Mouse (Mus musculus) olfactory bulb, adult 2 months (tissue): ENCODE measurements around the gene Tmem159. TPM values are rescaled to one million over a fixed set of nuclear protein-coding genes. Genes with fewer than 3 reads are reported as not detected.

Source experiments
- H3K27ac ChIP-seq: fragments of 200-500 bp; 2 replicates; pipeline ENCODE4 v1.5.1; 2012; ENCODE audit warnings: low read depth, low read length; ENCODE audit not compliant: insufficient read depth
- H3K4me1 ChIP-seq: fragments of 200-500 bp; 2 replicates; pipeline ENCODE4 v1.6.1; 2012; ENCODE audit warnings: low read length; ENCODE audit not compliant: control insufficient read depth, insufficient read depth
- H3K4me3 ChIP-seq: fragments of 200-500 bp; 2 replicates; pipeline ENCODE4 v1.5.1; 2012; ENCODE audit warnings: mild to moderate bottlenecking, low read depth, low read length, moderate library complexity; ENCODE audit not compliant: insufficient read depth
- CTCF ChIP-seq: fragments of 200-500 bp; IDR thresholded peaks from 2 replicates; pipeline ENCODE4 v1.5.1; 2012; ENCODE audit warnings: low read depth, mild to moderate bottlenecking, low read length, moderate library complexity; ENCODE audit not compliant: insufficient read depth
- POLR2A ChIP-seq: fragments of 200-500 bp; IDR thresholded peaks from 2 replicates; pipeline ENCODE4 v1.6.1; 2012; ENCODE audit warnings: mild to moderate bottlenecking, low read depth, low read length, moderate library complexity; ENCODE audit not compliant: insufficient read depth
- WGBS: fragments of 180-500 bp; shearing (Covaris S2); methylation state at CpG from one replicate; pipeline ENCODE4 v1.1.7; 2018; 5-methylcytosine and 5-hydroxymethylcytosine counted together
- polyA plus RNA-seq: library from polyadenylated mRNA; stranded (reverse); fragments of >200 nt; gene quantifications from 2 replicates; pipeline ENCODE4 v1.2.4, GENCODE M21; 2012; ENCODE audit warnings: low replicate concordance; ENCODE audit not compliant: missing spikeins, insufficient read depth, insufficient read length

Gene Tmem159
- polyA plus RNA-seq, 1 experiment, result not detected

- H3K4me3 ChIP-seq, result no peak within 1 kb of the TSS
- no peak for TF ChIP-seq POLR2A
- TF ChIP-seq CTCF, result no peak
- H3K4me1 ChIP-seq, result no peaks in the 10 kb centered on the region; the same call in 1 of the 2 replicates
- 92% methylated on average over 6 of the region's 6 CpGs for WGBS
- no peak within 1 kb of the TSS for H3K27ac ChIP-seq
These were observed 7.0 kb upstream of the Tmem159 start, which contains the start of gene Dnah3 for GRCm38 (mm10) chr7:120095180-120095579. Gene Dnah3 (minus strand): TSS chr7:120095280.

- WGBS, result 8% methylated on average over 7 of the region's 7 CpGs
- H3K4me1 ChIP-seq, result peaks cover 9% of the 10 kb centered on the region
- TF ChIP-seq CTCF (0 out of 2 replicates have a peak, but pooled peaks have one; percentile 10), POLR2A (no peak)
- H3K4me3 ChIP-seq, result no peak overlapping the region
- H3K27ac ChIP-seq, result no peak overlapping the region
These were observed 4.3 kb upstream of the Tmem159 start for GRCm38 (mm10) chr7:120097845-120098244.

GRCm38 (mm10) chr7:120098403-120098802 lies 3.8 kb upstream of the Tmem159 start:
- TF ChIP-seq POLR2A, result no peak
- TF ChIP-seq CTCF, result peak; percentile 47; the same call in 1 of the 2 replicates
- Histone ChIP-seq H3K4me1 (peaks cover 14% of the 10 kb centered on the region), H3K4me3 (no peak overlapping the region), H3K27ac (no peak overlapping the region)
- 26% methylated on average over 9 of the region's 9 CpGs for WGBS

GRCm38 (mm10) chr7:120103019-120103567 lies 940 bp downstream of the Tmem159 start:
- Histone ChIP-seq H3K4me3 (peak overlapping the region; percentile 54), H3K27ac (no peak overlapping the region), H3K4me1 (peaks cover 14% of the 10 kb centered on the region)
- WGBS, result 12% methylated on average over 25 of the region's 25 CpGs
- TF ChIP-seq POLR2A (no peak), CTCF (no peak)

DNA sequence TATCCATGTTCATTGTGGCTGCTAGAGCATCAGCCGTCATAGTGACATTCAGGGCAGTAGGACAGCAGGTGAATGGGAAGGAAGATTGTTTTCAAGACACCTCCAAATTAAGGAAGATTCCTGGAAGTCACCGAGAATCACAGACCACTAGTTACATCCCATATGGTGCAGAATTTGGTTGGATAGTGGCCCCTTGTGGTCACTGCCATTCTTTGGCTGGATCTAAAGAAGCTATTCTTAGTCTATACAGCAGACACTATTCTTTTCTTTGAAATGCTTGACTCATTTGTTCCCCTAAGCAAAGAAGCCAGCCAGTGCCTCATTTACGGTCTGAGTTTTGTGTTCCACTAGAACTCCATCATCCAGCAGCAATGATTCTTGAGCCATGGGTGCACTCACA lies 2.8 kb downstream of the Tmem159 start:
- 55% methylated on average over 3 of the region's 3 CpGs for WGBS

GRCm38 (mm10) chr7:120106356-120106755 lies 4.2 kb downstream of the Tmem159 start:
- TF ChIP-seq CTCF, result no peak
- no peak for TF ChIP-seq POLR2A
- 29% methylated on average over 2 of the region's 2 CpGs for WGBS
- no peak overlapping the region for H3K27ac ChIP-seq
- H3K4me3 ChIP-seq, result no peak overlapping the region
- peaks cover 14% of the 10 kb centered on the region for H3K4me1 ChIP-seq

More for the DNA sequence above, 2.8 kb downstream of the Tmem159 start:
- no peak overlapping the region for H3K27ac ChIP-seq
- no peak overlapping the region for H3K4me3 ChIP-seq
- TF ChIP-seq POLR2A, result no peak
- TF ChIP-seq CTCF, result no peak
- peaks cover 14% of the 10 kb centered on the region for H3K4me1 ChIP-seq

GRCm38 (mm10) chr7:120109676-120110075 lies 7.5 kb downstream of the Tmem159 start:
- WGBS, result 92% methylated on average over 5 of the region's 5 CpGs
- TF ChIP-seq POLR2A, result no peak
- TF ChIP-seq CTCF, result no peak

GRCm38 (mm10) chr7:120116976-120117375 lies 14.8 kb downstream of the Tmem159 start:
- 90% methylated on average over 5 of the region's 5 CpGs for WGBS
- TF ChIP-seq POLR2A, result no peak
- TF ChIP-seq CTCF, result no peak
- no peaks in the 10 kb centered on the region for H3K4me1 ChIP-seq
- no peak overlapping the region for H3K4me3 ChIP-seq
- no peak overlapping the region for H3K27ac ChIP-seq

More at GRCm38 (mm10) chr7:120109676-120110075, 7.5 kb downstream of the Tmem159 start:
- Histone ChIP-seq H3K4me1 (no peaks in the 10 kb centered on the region), H3K27ac (no peak overlapping the region), H3K4me3 (no peak overlapping the region)

DNA sequence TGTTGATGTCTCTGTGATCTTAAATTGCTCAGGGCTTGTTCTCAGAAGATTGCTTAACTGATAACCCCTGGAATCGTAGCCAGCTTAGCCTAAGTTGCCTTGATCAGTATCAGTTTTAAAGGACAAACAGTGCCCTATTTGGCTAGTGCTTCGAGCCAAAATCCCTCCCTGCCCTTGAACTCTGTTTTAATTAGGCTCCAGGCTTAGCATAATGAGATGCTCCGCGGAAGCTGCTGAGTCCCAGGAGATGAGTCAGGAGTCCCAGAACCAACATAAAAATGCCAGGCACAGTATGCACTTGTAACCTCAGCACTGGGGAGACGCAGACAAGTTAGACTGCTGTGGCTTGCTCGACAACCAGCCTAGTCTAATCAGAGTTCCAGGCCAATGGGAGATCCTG lies 15.4 kb downstream of the Tmem159 start:
- no peaks in the 10 kb centered on the region for H3K4me1 ChIP-seq
- TF ChIP-seq CTCF (no peak), POLR2A (no peak)
- whole genome bisulfite sequencing, result 24% methylated on average over 6 of the region's 6 CpGs
- no peak overlapping the region for H3K27ac ChIP-seq
- no peak overlapping the region for H3K4me3 ChIP-seq

GRCm38 (mm10) chr7:120123776-120124175 lies 21.6 kb downstream of the Tmem159 start:
- 74% methylated on average over 4 of the region's 4 CpGs for WGBS
- no peak overlapping the region for H3K27ac ChIP-seq
- TF ChIP-seq CTCF (no peak), POLR2A (no peak)
- H3K4me1 ChIP-seq, result no peaks in the 10 kb centered on the region
- no peak overlapping the region for H3K4me3 ChIP-seq
